Mouse (Mus musculus): ENCODE measurements around the gene Dnm3.

DNA sequence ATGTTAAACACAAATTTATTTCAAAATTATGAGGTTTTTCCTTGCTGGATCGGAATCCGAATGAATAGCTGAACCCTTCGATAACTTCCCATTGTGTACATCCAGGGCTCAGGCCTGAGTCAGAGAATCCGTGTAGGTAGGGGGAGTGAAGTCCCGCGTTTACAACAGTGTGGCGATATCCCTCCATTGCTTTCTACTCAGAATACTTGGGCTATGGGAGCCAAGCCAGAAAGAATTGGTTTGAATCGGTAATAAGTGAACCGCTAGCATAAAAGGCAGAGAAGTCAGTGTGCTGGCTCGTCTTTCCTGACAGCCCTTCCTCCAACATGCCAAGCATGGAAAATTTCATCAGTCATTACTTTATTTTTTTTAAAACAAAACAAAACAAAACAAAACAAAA, 402.0 kb downstream of the Dnm3 start:
- TF ChIP-seq POLR2A (IDR thresholded peaks at IDR 0.05; ENCODE audit: low read depth, low read length), result no peak
- TF ChIP-seq CTCF (conservative IDR thresholded peaks at IDR 0.05; ENCODE audit: insufficient read depth, insufficient read length, low read depth, low read length), result no peak

Measured in kidney, adult 2 months (tissue).